Mouse (Mus musculus) stomach, postnatal 0 days (tissue): ENCODE measurements at regions not wholly inside any gene's neighbourhood (a gene's known extent, or its start where the extent isn't known, plus 50 kb on each side); places are given as distances from the start of the nearest gene placed in this dataset.

Source experiments
- ATAC-seq: fragments of 200-750 bp; cut with Nextera tagmentation; 2 replicates; pipeline ENCODE4 v1.8.0; 2017; ENCODE audit not compliant: low FRiP score, low TSS enrichment
- DNase-seq: peaks from one replicate; pipeline ENCODE4 v3.0.0-alpha.2; 2016; ENCODE audit warnings: low spot score
- H3K27ac ChIP-seq: fragments of 300-500 bp; sonication (generic); replicated peaks from 2 replicates; pipeline ENCODE4 v1.5.1; 2014; ENCODE audit warnings: mild to moderate bottlenecking, control low read depth
- H3K27me3 ChIP-seq: fragments of 300-500 bp; sonication (generic); 2 replicates; pipeline ENCODE4 v1.6.1; 2014; ENCODE audit warnings: low read length; ENCODE audit not compliant: control insufficient read depth, insufficient read depth
- H3K36me3 ChIP-seq: fragments of 300-500 bp; sonication (generic); 2 replicates; pipeline ENCODE4 v1.6.1; 2014; ENCODE audit warnings: low read length, mixed read lengths; ENCODE audit not compliant: control insufficient read depth, insufficient read depth
- H3K4me1 ChIP-seq: fragments of 300-500 bp; sonication (generic); replicated peaks from 2 replicates; pipeline ENCODE4 v1.6.1; 2014; ENCODE audit warnings: antibody characterized with exemption; ENCODE audit not compliant: control insufficient read depth, insufficient read depth
- H3K4me2 ChIP-seq: fragments of 300-500 bp; sonication (generic); replicated peaks from 2 replicates; pipeline ENCODE4 v1.6.1; 2014; ENCODE audit warnings: low read depth, mild to moderate bottlenecking, control low read depth, moderate library complexity
- H3K4me3 ChIP-seq: fragments of 300-500 bp; sonication (generic); 2 replicates; pipeline ENCODE4 v1.5.1; 2014; ENCODE audit warnings: low read depth, low read length, control low read depth
- H3K9ac ChIP-seq: fragments of 300-500 bp; sonication (generic); 2 replicates; pipeline ENCODE4 v1.6.1; 2014; ENCODE audit warnings: mild to moderate bottlenecking, low read length, control low read depth, mixed read lengths
- H3K9me3 ChIP-seq: fragments of 300-500 bp; sonication (generic); 2 replicates; pipeline ENCODE4 v1.6.1; 2016; ENCODE audit warnings: low read length; ENCODE audit not compliant: control insufficient read depth
- CTCF ChIP-seq: IDR thresholded peaks from 2 replicates; pipeline ENCODE4 v1.5.1; 2016; ENCODE audit warnings: antibody characterized with exemption, low read depth, mild to moderate bottlenecking, moderate library complexity
- EP300 ChIP-seq: optimal IDR thresholded peaks from 2 replicates; pipeline ENCODE3; 2016; ENCODE audit warnings: antibody characterized with exemption
- WGBS: fragments of 180-500 bp; shearing (Covaris S2); extraction: QIAGEN DNeasy Blood & Tissue Kit; methylation state at CpG from one replicate; pipeline ENCODE4 v1.1.7; 2014; 5-methylcytosine and 5-hydroxymethylcytosine counted together

DNA sequence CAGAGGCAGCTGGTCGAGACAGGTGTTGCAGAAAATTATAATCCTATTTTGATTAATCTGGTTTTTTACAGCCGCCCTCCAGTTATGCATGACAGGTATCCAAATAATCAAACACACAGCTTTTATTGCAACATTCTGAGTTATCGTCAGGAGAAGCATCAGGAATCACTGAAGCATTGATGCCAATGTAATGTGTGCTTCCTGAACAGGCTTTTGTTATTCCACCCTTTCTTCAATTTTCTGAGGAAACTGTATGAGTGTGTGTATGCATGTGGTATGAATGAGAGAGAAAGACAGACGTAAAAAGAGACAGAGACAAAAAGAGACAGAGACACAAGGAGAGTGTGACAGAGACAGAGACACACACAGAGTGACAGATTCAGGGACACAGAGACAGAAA, 652.6 kb upstream of the Foxg1 start:
- TF ChIP-seq EP300 (no peak), CTCF (no peak)
- Histone ChIP-seq H3K36me3 (no peaks in the 10 kb centered on the region), H3K4me3 (no peak overlapping the region), H3K4me1 (no peaks in the 10 kb centered on the region), H3K27me3 (no peaks in the 10 kb centered on the region), H3K9ac (no peak overlapping the region), H3K4me2 (no peak overlapping the region), H3K27ac (no peak overlapping the region), H3K9me3 (no peaks in the 10 kb centered on the region)
- no peak for ATAC-seq
- WGBS, result 70% methylated on average over 4 of the region's 4 CpGs
- DNase-seq, result no peak

DNA sequence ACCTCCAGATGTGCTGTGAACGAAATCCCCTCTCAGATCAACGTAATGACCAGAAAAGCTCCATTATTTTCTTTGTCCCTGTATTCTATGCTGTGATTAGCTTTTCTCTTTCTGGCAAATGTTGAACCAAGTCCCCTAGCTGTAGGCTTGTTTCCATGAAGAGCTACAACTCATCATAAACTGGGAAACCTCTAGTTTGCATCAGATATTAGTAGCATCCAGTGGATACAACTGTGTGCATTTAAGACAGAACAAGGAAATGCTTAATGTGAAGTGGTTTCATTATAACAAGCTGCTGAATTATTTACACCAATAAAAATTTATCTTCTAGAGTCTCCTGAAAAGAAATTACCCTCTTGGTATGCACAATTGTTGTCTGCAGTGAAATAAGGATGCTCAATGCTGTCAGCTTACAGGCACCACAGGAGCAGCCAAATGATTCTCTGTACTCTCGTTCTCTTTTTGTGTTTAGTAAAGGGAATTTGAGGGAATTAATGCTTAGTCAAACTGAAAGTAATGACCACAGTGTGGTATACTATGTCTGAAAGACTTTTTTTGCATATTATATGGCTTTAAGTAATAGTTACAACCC, 623.6 kb upstream of the Foxg1 start:
- Histone ChIP-seq H3K27me3 (no peaks in the 10 kb centered on the region), H3K9me3 (no peaks in the 10 kb centered on the region), H3K9ac (no peak overlapping the region), H3K4me2 (no peak overlapping the region), H3K36me3 (no peaks in the 10 kb centered on the region), H3K27ac (no peak overlapping the region), H3K4me1 (no peaks in the 10 kb centered on the region), H3K4me3 (no peak overlapping the region)
- 84% methylated on average over 3 of the region's 3 CpGs for WGBS
- TF ChIP-seq CTCF (no peak), EP300 (no peak)
- ATAC-seq (no peak), DNase-seq (no peak)
